Comparison of ENCODE assay signal across 22 mouse cellular contexts in the genomic region with DNA sequence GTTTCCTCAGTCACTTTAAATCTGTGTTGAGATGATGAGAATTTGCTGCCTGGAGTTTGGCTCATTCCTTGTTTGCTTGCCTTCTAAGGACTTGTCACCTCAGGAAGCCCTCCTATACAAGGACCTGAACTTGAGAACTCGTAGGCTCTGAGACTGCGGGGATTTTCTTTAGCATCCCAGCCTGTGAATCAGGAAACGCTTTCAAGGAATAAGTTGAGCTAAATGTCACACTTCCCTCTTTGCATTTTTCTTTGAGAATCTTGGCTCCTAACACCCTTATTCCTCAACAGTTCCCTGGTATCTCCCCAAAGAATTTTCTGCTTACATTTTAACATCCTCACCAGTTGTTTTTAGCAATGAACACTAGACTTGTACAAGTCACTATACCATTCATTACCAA.
"Had no signal": no experiment of that assay in that cellular context is flagged by ENCODE, and none has a peak within 500 bp of the region (broad histone marks: within the 10 kb centered on the region; RNA-seq: fewer than 3 reads in every experiment).

No protein-coding gene starts in this region.

- ATAC-seq: hindbrain, postnatal 0 days; intestine, embryonic 16.5 days had no signal

- H3K9me3 ChIP-seq: heart, embryonic 12.5 days; hindbrain, embryonic 13.5 days; hindbrain, embryonic 15.5 days; limb, embryonic 10.5 days; limb, embryonic 12.5 days; liver, embryonic 13.5 days; liver, embryonic 15.5 days had no signal

- H3K4me3 ChIP-seq: heart, embryonic 12.5 days; hindbrain, embryonic 13.5 days; hindbrain, embryonic 15.5 days; layer of hippocampus, adult 2 months; left cerebral cortex, adult 2 months; limb, embryonic 10.5 days; limb, embryonic 12.5 days; liver, embryonic 13.5 days; liver, embryonic 15.5 days had no signal

- DNase-seq: gastrocnemius, postnatal 14 days; gastrocnemius, postnatal 36 days; heart, adult 18-20 months; heart, postnatal 10 days; heart, postnatal 36 days; kidney, adult 11 months; kidney, adult 8-10 months; kidney, postnatal 10 days; kidney, postnatal 25 days; kidney, postnatal 4 days; liver; liver, embryonic 13.5 days had no signal

- H3K27me3 ChIP-seq: heart, embryonic 12.5 days; hindbrain, embryonic 13.5 days; hindbrain, embryonic 15.5 days; limb, embryonic 12.5 days; liver, embryonic 13.5 days; liver, embryonic 15.5 days had no signal

- H3K27ac ChIP-seq: hindbrain, embryonic 13.5 days; hindbrain, embryonic 15.5 days; hindbrain, postnatal 0 days; layer of hippocampus, adult 2 months; left cerebral cortex, adult 2 months; limb, embryonic 10.5 days; limb, embryonic 12.5 days; liver, embryonic 13.5 days; liver, embryonic 15.5 days had no signal

- H3K36me3 ChIP-seq: heart, embryonic 12.5 days; hindbrain, embryonic 13.5 days; hindbrain, embryonic 15.5 days; limb, embryonic 10.5 days; limb, embryonic 12.5 days; liver, embryonic 13.5 days; liver, embryonic 15.5 days had no signal

- H3K4me1 ChIP-seq: heart, embryonic 12.5 days; liver, embryonic 13.5 days; liver, embryonic 15.5 days had no signal
